9 mouse cellular contexts compared by ENCODE assay signal in genomic region chr2:29846061-29846853, GRCm38 (mm10). TPM values are rescaled to one million over a fixed set of nuclear protein-coding genes. Genes with fewer than 3 reads are reported as not detected.
A peak's percentile ranks its signal among the peaks of the same experiment; 100 is the strongest.
DNase-seq lines count a peak whose midpoint lies in the region; ATAC-seq lines count a peak whose summit lies in the region.
"Had no signal": no experiment of that assay in that cellular context is flagged by ENCODE, and none has a peak within 500 bp of the region (broad histone marks: within the 10 kb centered on the region; RNA-seq: fewer than 3 reads in every experiment).

No protein-coding gene starts in this region.

- H3K36me3 ChIP-seq in lung, embryonic 15.5 days: peaks cover 27% of the 10 kb centered on the region
- peaks cover 10% of the 10 kb centered on the region for H3K36me3 ChIP-seq in forebrain, embryonic 12.5 days (replicated peaks)

- H3K9me3 ChIP-seq in lung, embryonic 15.5 days: no peaks in the 10 kb centered on the region
- H3K9me3 ChIP-seq in forebrain, embryonic 12.5 days: no peaks in the 10 kb centered on the region

- no peak overlapping the region for H3K9ac ChIP-seq in lung, embryonic 15.5 days
- peak overlapping the region; percentile 68 for H3K9ac ChIP-seq in forebrain, embryonic 12.5 days
- H3K9ac ChIP-seq: liver, embryonic 14.5 days had no signal

- H3K27ac ChIP-seq in lung, embryonic 15.5 days: no peak overlapping the region
- H3K27ac ChIP-seq in forebrain, embryonic 12.5 days: 0 out of 2 replicates have a peak overlapping the region, but pooled peaks have one; percentile 25
- H3K27ac ChIP-seq: liver, embryonic 14.5 days had no signal

- ATAC-seq in lung, embryonic 15.5 days (ENCODE audit: borderline replicate concordance, extremely low read depth, low FRiP score, low TSS enrichment): no peak
- peak; percentile 71 for ATAC-seq in forebrain, embryonic 12.5 days (ENCODE audit: low FRiP score)

- 14% methylated on average over 47 of the region's 47 CpGs for WGBS in lung, embryonic 15.5 days
- 2% methylated on average over 47 of the region's 47 CpGs for WGBS in forebrain, embryonic 12.5 days

- DNase-seq in lung, postnatal 4 days: no peak
- peak; percentile 32 to 47 for DNase-seq in layer of hippocampus, postnatal 10 days (ENCODE audit: low spot score in 2 of 2)
- DNase-seq in retina, postnatal 1 day: peak; percentile 69
- DNase-seq in urinary bladder, adult 18-20 months (ENCODE audit: low spot score in 2 of 2): no peak
- no peak for DNase-seq in gastrocnemius, postnatal 36 days
- DNase-seq in heart, postnatal 25 days (ENCODE audit: low spot score): no peak

- H3K4me3 ChIP-seq in lung, embryonic 15.5 days: no peak overlapping the region; the same call in 1 of the 2 replicates
- peak overlapping the region; percentile 51 for H3K4me3 ChIP-seq in forebrain, embryonic 12.5 days (replicated peaks)

- peak overlapping the region; percentile 17; the same call in 1 of the 2 replicates for H3K4me2 ChIP-seq in lung, embryonic 15.5 days
- peak overlapping the region; percentile 83 for H3K4me2 ChIP-seq in forebrain, embryonic 12.5 days

- H3K4me1 ChIP-seq in lung, embryonic 15.5 days: peaks cover 4% of the 10 kb centered on the region; the same call in 1 of the 2 replicates
- peaks cover 53% of the 10 kb centered on the region for H3K4me1 ChIP-seq in forebrain, embryonic 12.5 days

- intact Hi-C loops in gastrocnemius, postnatal 36 days (cut with DNase I): no loop called here
- intact Hi-C loops in heart, postnatal 25 days (cut with DNase I): no loop called here

- peaks cover 59% of the 10 kb centered on the region for H3K27me3 ChIP-seq in lung, embryonic 15.5 days
- peaks cover 97% of the 10 kb centered on the region for H3K27me3 ChIP-seq in forebrain, embryonic 12.5 days

RNA-seq across cellular contexts. Expression of gene Cercam, which starts 22.7 kb away (rescaled TPM):
- polyA plus RNA-seq in lung, embryonic 15.5 days (2015; fragmentation: Nextera tagmentation; extraction: Ambion mirVana): 12.2 and 12.9 TPM in 2 replicates
- 9.4 and 10.1 TPM in 2 replicates for polyA plus RNA-seq in forebrain, embryonic 12.5 days (2016; fragmentation: Nextera tagmentation; extraction: Ambion mirVana)
- 10 to 100 TPM; 11.9 to 15.0 TPM for total RNA-seq in layer of hippocampus, postnatal 10 days (2021)
- total RNA-seq in gastrocnemius, postnatal 36 days (2021): 1 to 10 TPM; 5.4 to 5.7 TPM
- total RNA-seq in heart, postnatal 25 days (2021): 1 to 10 TPM; 4.6 to 5.8 TPM

RNA-seq across cellular contexts. Expression of gene Urm1, which starts 26.4 kb away (rescaled TPM):
- 22.0 and 27.2 TPM in 2 replicates for polyA plus RNA-seq in lung, embryonic 15.5 days (2015; fragmentation: Nextera tagmentation; extraction: Ambion mirVana)
- polyA plus RNA-seq in forebrain, embryonic 12.5 days (2016; fragmentation: Nextera tagmentation; extraction: Ambion mirVana): 13.6 and 14.9 TPM in 2 replicates
- total RNA-seq in layer of hippocampus, postnatal 10 days (2021): 10 to 100 TPM; 42.4 to 55.0 TPM
- 10 to 100 TPM; 24.0 to 29.2 TPM for total RNA-seq in gastrocnemius, postnatal 36 days (2021)
- total RNA-seq in heart, postnatal 25 days (2021): 10 to 100 TPM; 31.8 to 32.4 TPM

RNA-seq across cellular contexts. Expression of gene Odf2, which starts 42.8 kb away (rescaled TPM):
- polyA plus RNA-seq in lung, embryonic 15.5 days (2015; fragmentation: Nextera tagmentation; extraction: Ambion mirVana): 55.8 and 62.3 TPM in 2 replicates
- 118 and 133 TPM in 2 replicates for polyA plus RNA-seq in forebrain, embryonic 12.5 days (2016; fragmentation: Nextera tagmentation; extraction: Ambion mirVana)
- 100 to 1,000 TPM; 105 to 119 TPM for total RNA-seq in layer of hippocampus, postnatal 10 days (2021)
- total RNA-seq in gastrocnemius, postnatal 36 days (2021): 10 to 100 TPM; 10.2 to 11.1 TPM
- total RNA-seq in heart, postnatal 25 days (2021): 10 to 100 TPM; 20.2 to 23.2 TPM

RNA-seq across cellular contexts. Expression of gene Slc27a4, which starts 43.8 kb away (rescaled TPM):
- 14.9 and 15.4 TPM in 2 replicates for polyA plus RNA-seq in lung, embryonic 15.5 days (2015; fragmentation: Nextera tagmentation; extraction: Ambion mirVana)
- polyA plus RNA-seq in forebrain, embryonic 12.5 days (2016; fragmentation: Nextera tagmentation; extraction: Ambion mirVana): 16.5 and 19.4 TPM in 2 replicates
- 10 to 100 TPM; 88.9 to 94.0 TPM for total RNA-seq in layer of hippocampus, postnatal 10 days (2021)
- 1 to 10 TPM; 7.1 to 7.5 TPM for total RNA-seq in gastrocnemius, postnatal 36 days (2021)
- total RNA-seq in heart, postnatal 25 days (2021): 10 to 100 TPM; 17.9 to 18.7 TPM

RNA-seq across cellular contexts. Expression of gene Trub2, which starts 58.0 kb away (rescaled TPM):
- 38.0 and 38.4 TPM in 2 replicates for polyA plus RNA-seq in lung, embryonic 15.5 days (2015; fragmentation: Nextera tagmentation; extraction: Ambion mirVana)
- polyA plus RNA-seq in forebrain, embryonic 12.5 days (2016; fragmentation: Nextera tagmentation; extraction: Ambion mirVana): 40.0 and 42.5 TPM in 2 replicates
- total RNA-seq in layer of hippocampus, postnatal 10 days (2021): 10 to 100 TPM; 47.7 to 59.7 TPM
- 10 to 100 TPM; 21.7 to 24.6 TPM for total RNA-seq in gastrocnemius, postnatal 36 days (2021)
- 10 to 100 TPM; 30.3 to 34.1 TPM for total RNA-seq in heart, postnatal 25 days (2021)

Comparison
In these comparisons a context has a peak if more than half of its experiments do, and no peak if none do; other contexts are left out.
1. DNase-seq: peak in layer of hippocampus, postnatal 10 days (2 of 2) and retina, postnatal 1 day (single experiment); none in lung, postnatal 4 days (0 of 2), urinary bladder, adult 18-20 months (0 of 2), gastrocnemius, postnatal 36 days (0 of 2) and heart, postnatal 25 days (single experiment).
2. RNA of gene Odf2, which starts 42.8 kb away (total RNA-seq): 105 to 119 TPM in layer of hippocampus, postnatal 10 days; 20.2 to 23.2 TPM in heart, postnatal 25 days and 10.2 to 11.1 TPM in gastrocnemius, postnatal 36 days; every median in the first group is over 4 times any median in the second.